Mouse (Mus musculus): ENCODE data around the gene Anapc15. TPM values are rescaled to one million over a fixed set of nuclear protein-coding genes. Genes with fewer than 3 reads are reported as not detected.

The Anapc15 gene
- polyA plus RNA-seq, 1 experiment from 2014 or later = 75.5 TPM

GRCm38 (mm10) chr7:101882413-101883154, 19.1 kb downstream of the Anapc15 start:
- no peaks in the 10 kb centered on the region for H3K36me3 ChIP-seq
- no peak for ATAC-seq (ENCODE audit: insufficient number of reproducible peaks, insufficient read depth, low FRiP score, low TSS enrichment)
- H3K9me3 ChIP-seq = no peaks in the 10 kb centered on the region
- no peak overlapping the region for H3K4me3 ChIP-seq
- H3K4me1 ChIP-seq = no peaks in the 10 kb centered on the region
- H3K4me2 ChIP-seq (replicated peaks) = no peak overlapping the region
- H3K9ac ChIP-seq = no peak overlapping the region
- WGBS = 67% methylated on average over 9 of the region's 9 CpGs
- H3K27ac ChIP-seq = no peak overlapping the region
- no peaks in the 10 kb centered on the region for H3K27me3 ChIP-seq

GRCm38 (mm10) chr7:101884160-101884559, 20.6 kb downstream of the Anapc15 start:
- Histone ChIP-seq H3K4me1 (no peaks in the 10 kb centered on the region), H3K27me3 (no peaks in the 10 kb centered on the region), H3K27ac (no peak overlapping the region), H3K4me3 (no peak overlapping the region), H3K36me3 (no peaks in the 10 kb centered on the region), H3K9ac (no peak overlapping the region), H3K4me2 (replicated peaks) (no peak overlapping the region), H3K9me3 (no peaks in the 10 kb centered on the region)
- ATAC-seq (ENCODE audit: insufficient number of reproducible peaks, insufficient read depth, low FRiP score, low TSS enrichment) = no peak
- 95% methylated on average over 4 of the region's 4 CpGs for WGBS

GRCm38 (mm10) chr7:101886274-101886673, 22.8 kb downstream of the Anapc15 start:
- H3K27me3 ChIP-seq = no peaks in the 10 kb centered on the region
- H3K4me3 ChIP-seq = no peak overlapping the region
- H3K9me3 ChIP-seq = no peaks in the 10 kb centered on the region
- WGBS = 89% methylated on average over 6 of the region's 6 CpGs
- no peak for ATAC-seq (ENCODE audit: insufficient number of reproducible peaks, insufficient read depth, low FRiP score, low TSS enrichment)
- no peak overlapping the region for H3K27ac ChIP-seq
- H3K36me3 ChIP-seq = no peaks in the 10 kb centered on the region
- H3K9ac ChIP-seq = no peak overlapping the region
- H3K4me2 ChIP-seq (replicated peaks) = no peak overlapping the region
- no peaks in the 10 kb centered on the region for H3K4me1 ChIP-seq

GRCm38 (mm10) chr7:101888460-101888859, 24.9 kb downstream of the Anapc15 start:
- Histone ChIP-seq H3K4me1 (no peaks in the 10 kb centered on the region), H3K4me2 (replicated peaks) (no peak overlapping the region), H3K27ac (no peak overlapping the region), H3K9ac (no peak overlapping the region), H3K4me3 (no peak overlapping the region), H3K9me3 (no peaks in the 10 kb centered on the region), H3K36me3 (no peaks in the 10 kb centered on the region), H3K27me3 (no peaks in the 10 kb centered on the region)
- 76% methylated on average over 4 of the region's 4 CpGs for WGBS
- no peak for ATAC-seq (ENCODE audit: insufficient number of reproducible peaks, insufficient read depth, low FRiP score, low TSS enrichment)

- Histone ChIP-seq H3K36me3 (no peaks in the 10 kb centered on the region), H3K27ac (peak overlapping the region; percentile 67), H3K4me1 (0 out of 2 replicates have a peak, but pooled peaks cover 5% of the 10 kb centered on the region), H3K9ac (peak overlapping the region; percentile 47; the same call in 1 of the 2 replicates), H3K4me3 (peak overlapping the region; percentile 43), H3K9me3 (no peaks in the 10 kb centered on the region), H3K4me2 (replicated peaks) (peak overlapping the region; percentile 39), H3K27me3 (no peaks in the 10 kb centered on the region)
- no peak for ATAC-seq (ENCODE audit: insufficient number of reproducible peaks, insufficient read depth, low FRiP score, low TSS enrichment)
- 36% methylated on average over 9 of the region's 9 CpGs for WGBS
These were observed 32.2 kb downstream of the Anapc15 start for GRCm38 (mm10) chr7:101895695-101896094.

- Histone ChIP-seq H3K36me3 (no peaks in the 10 kb centered on the region), H3K4me3 (peak overlapping the region; percentile 43), H3K9me3 (no peaks in the 10 kb centered on the region), H3K9ac (peak overlapping the region; percentile 56), H3K4me1 (0 out of 2 replicates have a peak, but pooled peaks cover 5% of the 10 kb centered on the region), H3K4me2 (replicated peaks) (peak overlapping the region; percentile 49), H3K27me3 (no peaks in the 10 kb centered on the region), H3K27ac (peak overlapping the region; percentile 84)
- ATAC-seq (ENCODE audit: insufficient number of reproducible peaks, insufficient read depth, low FRiP score, low TSS enrichment) = peak; percentile 98
- WGBS = under 1% methylated on average over 57 of the region's 57 CpGs
These were observed 32.9 kb downstream of the Anapc15 start for GRCm38 (mm10) chr7:101896104-101897066.

- H3K4me3 ChIP-seq = no peak overlapping the region
- H3K27me3 ChIP-seq = no peaks in the 10 kb centered on the region
- no peak overlapping the region for H3K4me2 ChIP-seq (replicated peaks)
- no peak overlapping the region for H3K27ac ChIP-seq
- ATAC-seq (ENCODE audit: insufficient number of reproducible peaks, insufficient read depth, low FRiP score, low TSS enrichment) = no peak
- H3K4me1 ChIP-seq = 0 out of 2 replicates have a peak, but pooled peaks cover 5% of the 10 kb centered on the region
- 87% methylated on average over 16 of the region's 16 CpGs for WGBS
- H3K9ac ChIP-seq = no peak overlapping the region
- H3K36me3 ChIP-seq = no peaks in the 10 kb centered on the region
- no peaks in the 10 kb centered on the region for H3K9me3 ChIP-seq
These were observed 37.0 kb downstream of the Anapc15 start for GRCm38 (mm10) chr7:101900331-101901097.

GRCm38 (mm10) chr7:101901969-101902368, 38.5 kb downstream of the Anapc15 start:
- H3K27me3 ChIP-seq = no peaks in the 10 kb centered on the region
- WGBS = 93% methylated on average over 10 of the region's 10 CpGs
- H3K36me3 ChIP-seq = no peaks in the 10 kb centered on the region
- H3K27ac ChIP-seq = no peak overlapping the region
- H3K4me2 ChIP-seq (replicated peaks) = no peak overlapping the region
- no peaks in the 10 kb centered on the region for H3K9me3 ChIP-seq
- no peak for ATAC-seq (ENCODE audit: insufficient number of reproducible peaks, insufficient read depth, low FRiP score, low TSS enrichment)
- H3K4me3 ChIP-seq = no peak overlapping the region
- H3K4me1 ChIP-seq = peaks cover 10% of the 10 kb centered on the region
- H3K9ac ChIP-seq = no peak overlapping the region

GRCm38 (mm10) chr7:101902846-101903245, 39.3 kb downstream of the Anapc15 start:
- Histone ChIP-seq H3K9me3 (no peaks in the 10 kb centered on the region), H3K4me1 (peaks cover 7% of the 10 kb centered on the region), H3K36me3 (no peaks in the 10 kb centered on the region), H3K27me3 (no peaks in the 10 kb centered on the region), H3K27ac (no peak overlapping the region), H3K4me3 (no peak overlapping the region), H3K4me2 (replicated peaks) (no peak overlapping the region), H3K9ac (no peak overlapping the region)
- no peak for ATAC-seq (ENCODE audit: insufficient number of reproducible peaks, insufficient read depth, low FRiP score, low TSS enrichment)

- H3K27ac ChIP-seq = peak within 1 kb of the TSS; percentile 96
- peak within 1 kb of the TSS; percentile 89 for H3K9ac ChIP-seq
- H3K4me1 ChIP-seq = peaks cover 12% of the 10 kb centered on the region
- peak within 1 kb of the TSS; percentile 66 for H3K4me2 ChIP-seq (replicated peaks)
- no peaks in the 10 kb centered on the region for H3K9me3 ChIP-seq
- H3K4me3 ChIP-seq = peak within 1 kb of the TSS; percentile 76
- WGBS = under 1% methylated on average over 61 of the region's 61 CpGs
- H3K36me3 ChIP-seq = peaks cover 12% of the 10 kb centered on the region
- H3K27me3 ChIP-seq = no peaks in the 10 kb centered on the region
- peak; percentile 96 for ATAC-seq (ENCODE audit: insufficient number of reproducible peaks, insufficient read depth, low FRiP score, low TSS enrichment)
These were observed 42.2 kb downstream of the Anapc15 start, which contains the start of gene Lamtor1 for GRCm38 (mm10) chr7:101905561-101906286. Gene Lamtor1, plus strand, starts transcription at chr7:101905904.

GRCm38 (mm10) chr7:101906287-101906681, 42.8 kb downstream of the Anapc15 start, which contains the start of gene Tomt:
Gene Tomt, minus strand, starts transcription at chr7:101906359.
- peaks cover 12% of the 10 kb centered on the region for H3K4me1 ChIP-seq
- H3K4me2 ChIP-seq (replicated peaks) = peak within 1 kb of the TSS; percentile 66
- 20% methylated on average over 11 of the region's 11 CpGs for WGBS
- no peaks in the 10 kb centered on the region for H3K27me3 ChIP-seq
- H3K9ac ChIP-seq = peak within 1 kb of the TSS; percentile 89
- H3K36me3 ChIP-seq = peaks cover 18% of the 10 kb centered on the region
- peak within 1 kb of the TSS; percentile 96 for H3K27ac ChIP-seq
- peak within 1 kb of the TSS; percentile 76 for H3K4me3 ChIP-seq
- no peak for ATAC-seq (ENCODE audit: insufficient number of reproducible peaks, insufficient read depth, low FRiP score, low TSS enrichment)
- H3K9me3 ChIP-seq = no peaks in the 10 kb centered on the region
